Mouse (Mus musculus) kidney, postnatal 25 days (tissue): ENCODE measurements around the gene Cd274.
A peak's percentile ranks its signal among the peaks of the same experiment; 100 is the strongest.

ENCODE experiments used
- DNase-seq, 2 experiments: peaks; one replicate each; pipeline ENCODE4 v3.0.0; 2021; ENCODE audit warnings: mixed read lengths in 2 of 2

Cd274 gene

GRCm38 (mm10) chr19:29365105-29365504 is 2.1 kb upstream of the Cd274 start:
- DNase-seq, result no peak

- DNase-seq, result peak in 1 of 2 experiments; percentile 12
These were observed 858 bp upstream of the Cd274 start for GRCm38 (mm10) chr19:29366226-29366968.

- DNase-seq, result no peak
These were observed 786 bp downstream of the Cd274 start for GRCm38 (mm10) chr19:29368041-29368440.

- no peak for DNase-seq
These were observed 1.5 kb downstream of the Cd274 start for GRCm38 (mm10) chr19:29368671-29369309.

- DNase-seq, result no peak
These were observed 2.9 kb downstream of the Cd274 start for GRCm38 (mm10) chr19:29370112-29370511.

- no peak for DNase-seq
These were observed 3.5 kb downstream of the Cd274 start for GRCm38 (mm10) chr19:29370545-29371283.

GRCm38 (mm10) chr19:29371284-29372081 is 4.2 kb downstream of the Cd274 start:
- DNase-seq, result no peak

GRCm38 (mm10) chr19:29372138-29372537 is 4.9 kb downstream of the Cd274 start:
- DNase-seq, result no peak

GRCm38 (mm10) chr19:29372621-29373020 is 5.4 kb downstream of the Cd274 start:
- no peak for DNase-seq

GRCm38 (mm10) chr19:29373438-29373837 is 6.2 kb downstream of the Cd274 start:
- DNase-seq, result no peak

- DNase-seq, result no peak
These were observed 7.7 kb downstream of the Cd274 start for GRCm38 (mm10) chr19:29374947-29375346.

GRCm38 (mm10) chr19:29376382-29376781 is 9.1 kb downstream of the Cd274 start:
- no peak for DNase-seq

- DNase-seq, result no peak
These were observed 12.8 kb downstream of the Cd274 start for GRCm38 (mm10) chr19:29379839-29380603.

- DNase-seq, result no peak
These were observed 16.1 kb downstream of the Cd274 start for GRCm38 (mm10) chr19:29383368-29383767.

GRCm38 (mm10) chr19:29384412-29384811 is 17.2 kb downstream of the Cd274 start:
- no peak for DNase-seq

GRCm38 (mm10) chr19:29384994-29385393 is 17.7 kb downstream of the Cd274 start:
- DNase-seq, result no peak

GRCm38 (mm10) chr19:29385822-29386221 is 18.6 kb downstream of the Cd274 start:
- no peak for DNase-seq

- DNase-seq, result no peak
These were observed 21.6 kb downstream of the Cd274 start for GRCm38 (mm10) chr19:29388818-29389217.

- DNase-seq, result no peak
These were observed 23.2 kb downstream of the Cd274 start for GRCm38 (mm10) chr19:29390483-29390882.

- DNase-seq, result no peak
These were observed 24.0 kb downstream of the Cd274 start for GRCm38 (mm10) chr19:29391279-29391678.

- DNase-seq, result no peak
These were observed 26.1 kb downstream of the Cd274 start for GRCm38 (mm10) chr19:29393333-29393732.

- DNase-seq, result no peak
These were observed 27.5 kb downstream of the Cd274 start for GRCm38 (mm10) chr19:29394721-29395120.
